Mouse (Mus musculus): Measurements from ENCODE around the gene Sec24a.
"Not testable (repeated sequence)": the region's sequence is repeated elsewhere in the genome, so short reads cannot be mapped to it uniquely, and the experiment has no call there.

Sec24a gene

GRCm38 (mm10) chr11:51688330-51689328 is 74.8 kb downstream of the Sec24a start, which contains the start of gene 0610009B22Rik:
Gene 0610009B22Rik (minus strand): TSS chr11:51688874.
- peak; percentile 99 for DNase-seq (ENCODE audit: low read depth, low spot score)

- no peak for DNase-seq (ENCODE audit: low read depth, low spot score)
Observed at GRCm38 (mm10) chr11:51681976-51682374, 81.5 kb downstream of the Sec24a start.

GRCm38 (mm10) chr11:51681324-51681975 is 82.0 kb downstream of the Sec24a start:
- DNase-seq (ENCODE audit: low read depth, low spot score), result peak; percentile 88

- no peak for DNase-seq (ENCODE audit: low read depth, low spot score)
Observed at GRCm38 (mm10) chr11:51679466-51679865, 84.0 kb downstream of the Sec24a start.

GRCm38 (mm10) chr11:51677737-51678418 is 85.6 kb downstream of the Sec24a start:
- no peak for DNase-seq (ENCODE audit: low read depth, low spot score)

GRCm38 (mm10) chr11:51675386-51675785 is 88.0 kb downstream of the Sec24a start:
- DNase-seq (ENCODE audit: low read depth, low spot score), result no peak

- DNase-seq (ENCODE audit: low read depth, low spot score), result no peak
Observed at GRCm38 (mm10) chr11:51673291-51673690, 90.1 kb downstream of the Sec24a start.

GRCm38 (mm10) chr11:51671376-51671775 is 92.1 kb downstream of the Sec24a start:
- peak; percentile 88 for DNase-seq (ENCODE audit: low read depth, low spot score)

GRCm38 (mm10) chr11:51670846-51671245 is 92.6 kb downstream of the Sec24a start:
- no peak for DNase-seq (ENCODE audit: low read depth, low spot score)

GRCm38 (mm10) chr11:51664747-51665146 is 98.7 kb downstream of the Sec24a start:
- not testable (repeated sequence) for DNase-seq (ENCODE audit: low read depth, low spot score)

- DNase-seq (ENCODE audit: low read depth, low spot score), result no peak
Observed at GRCm38 (mm10) chr11:51662632-51663031, 100.8 kb downstream of the Sec24a start.

GRCm38 (mm10) chr11:51661867-51662365 is 101.5 kb downstream of the Sec24a start:
- DNase-seq (ENCODE audit: low read depth, low spot score), result no peak

GRCm38 (mm10) chr11:51658705-51659104 is 104.7 kb downstream of the Sec24a start:
- peak; percentile 69 for DNase-seq (ENCODE audit: low read depth, low spot score)

- no peak for DNase-seq (ENCODE audit: low read depth, low spot score)
Observed at GRCm38 (mm10) chr11:51658291-51658690, 105.1 kb downstream of the Sec24a start.

- DNase-seq (ENCODE audit: low read depth, low spot score), result no peak
Observed at GRCm38 (mm10) chr11:51656798-51657521, 106.5 kb downstream of the Sec24a start.

GRCm38 (mm10) chr11:51654891-51655290 is 108.5 kb downstream of the Sec24a start:
- no peak for DNase-seq (ENCODE audit: low read depth, low spot score)

- DNase-seq (ENCODE audit: low read depth, low spot score), result no peak
Observed at GRCm38 (mm10) chr11:51653736-51654135, 109.7 kb downstream of the Sec24a start.

- no peak for DNase-seq (ENCODE audit: low read depth, low spot score)
Observed at GRCm38 (mm10) chr11:51652889-51653418, 110.5 kb downstream of the Sec24a start.

- peak; percentile 50 for DNase-seq (ENCODE audit: low read depth, low spot score)
Observed at GRCm38 (mm10) chr11:51650691-51651515, 112.5 kb downstream of the Sec24a start, which contains the start of the genes N4bp3 and D930048N14Rik. Gene N4bp3 (minus strand): TSS chr11:51650842. Gene D930048N14Rik (plus strand): TSS chr11:51650954.

GRCm38 (mm10) chr11:51650261-51650660 is 113.2 kb downstream of the Sec24a start:
- DNase-seq (ENCODE audit: low read depth, low spot score), result no peak
